Mouse (Mus musculus) hindbrain, embryonic 14.5 days (tissue): ENCODE data around the gene Katnbl1. TPM values are rescaled to one million over a fixed set of nuclear protein-coding genes. Genes with fewer than 3 reads are reported as not detected.
"Not testable (repeated sequence)": the region's sequence is repeated elsewhere in the genome, so short reads cannot be mapped to it uniquely, and the experiment has no call there.

ENCODE experiments used
- ATAC-seq: fragments of 200-750 bp; cut with Nextera tagmentation; 2 replicates; pipeline ENCODE4 v1.8.0; 2017; ENCODE audit warnings: moderate number of reproducible peaks, mild to moderate bottlenecking, moderate TSS enrichment, moderate library complexity; ENCODE audit not compliant: low FRiP score
- DNase-seq: peaks from one replicate; pipeline ENCODE4 v3.0.0-alpha.2; 2015; ENCODE audit warnings: low spot score
- H3K27ac ChIP-seq: fragments of 300-500 bp; sonication (generic); 2 replicates; pipeline ENCODE4 v1.5.1; 2014; ENCODE audit warnings: mild to moderate bottlenecking, moderate library complexity
- H3K27me3 ChIP-seq: fragments of 300-500 bp; sonication (generic); 2 replicates; pipeline ENCODE4 v1.6.1; 2014; ENCODE audit warnings: mild to moderate bottlenecking, low read length, mixed read lengths; ENCODE audit not compliant: control insufficient read depth, insufficient read depth
- H3K36me3 ChIP-seq: fragments of 300-500 bp; sonication (generic); replicated peaks from 2 replicates; pipeline ENCODE4 v1.6.1; 2014; ENCODE audit not compliant: control insufficient read depth, insufficient read depth
- H3K4me1 ChIP-seq: fragments of 300-500 bp; sonication (generic); replicated peaks from 2 replicates; pipeline ENCODE4 v1.6.1; 2014; ENCODE audit warnings: antibody characterized with exemption, low read length, mixed read lengths; ENCODE audit not compliant: control insufficient read depth, insufficient read depth
- H3K4me2 ChIP-seq: fragments of 300-500 bp; sonication (generic); replicated peaks from 2 replicates; pipeline ENCODE4 v1.6.1; 2014; ENCODE audit warnings: mild to moderate bottlenecking, moderate library complexity
- H3K4me3 ChIP-seq: fragments of 300-500 bp; sonication (generic); replicated peaks from 2 replicates; pipeline ENCODE4 v1.5.1; 2014; ENCODE audit warnings: mild to moderate bottlenecking, low read length
- H3K9ac ChIP-seq: fragments of 300-500 bp; sonication (generic); 2 replicates; pipeline ENCODE4 v1.6.1; 2014
- H3K9me3 ChIP-seq: fragments of 300-500 bp; sonication (generic); 2 replicates; pipeline ENCODE4 v1.6.1; 2016; ENCODE audit warnings: low read length; ENCODE audit not compliant: control insufficient read depth
- WGBS: fragments of 180-500 bp; shearing (Covaris S2); extraction: QIAGEN DNeasy Blood & Tissue Kit; methylation state at CpG from one replicate; pipeline ENCODE4 v1.1.7; 2014; 5-methylcytosine and 5-hydroxymethylcytosine counted together
- polyA plus RNA-seq: library from polyadenylated mRNA; unstranded; fragments of >200 nt; fragmentation: Nextera tagmentation; extraction: Ambion mirVana; gene quantifications from 2 replicates; pipeline ENCODE4 v1.2.1, GENCODE M21; 2014

The Katnbl1 gene
- polyA plus RNA-seq, 1 experiment from 2014 or later, result 36.2 TPM

DNA sequence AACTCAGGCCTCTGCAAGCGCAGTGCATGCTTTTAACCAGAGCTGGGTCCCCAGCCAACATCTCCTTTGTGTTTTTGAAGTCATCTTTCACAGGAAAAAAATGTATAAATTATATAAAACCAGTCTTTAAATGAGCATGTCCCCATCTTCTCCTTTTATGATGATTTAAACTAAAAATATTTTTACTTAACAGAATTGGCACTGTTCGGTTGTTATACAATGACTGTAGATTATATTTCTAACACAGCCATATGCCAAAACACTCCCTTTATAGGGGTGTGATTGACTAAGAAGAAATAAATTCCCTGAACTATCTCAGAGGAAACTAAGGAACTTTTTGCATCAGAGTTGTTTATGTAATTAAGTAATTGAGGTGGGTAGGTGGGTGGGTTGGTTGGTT, 53.5 kb downstream of the Katnbl1 start:
- Histone ChIP-seq H3K9ac (no peak overlapping the region), H3K27me3 (no peaks in the 10 kb centered on the region), H3K36me3 (no peaks in the 10 kb centered on the region), H3K4me2 (no peak overlapping the region), H3K9me3 (no peaks in the 10 kb centered on the region), H3K27ac (no peak overlapping the region), H3K4me3 (no peak overlapping the region), H3K4me1 (no peaks in the 10 kb centered on the region)
- no peak for DNase-seq
- 88% methylated on average over 2 of the region's 2 CpGs for WGBS
- ATAC-seq, result no peak

DNA sequence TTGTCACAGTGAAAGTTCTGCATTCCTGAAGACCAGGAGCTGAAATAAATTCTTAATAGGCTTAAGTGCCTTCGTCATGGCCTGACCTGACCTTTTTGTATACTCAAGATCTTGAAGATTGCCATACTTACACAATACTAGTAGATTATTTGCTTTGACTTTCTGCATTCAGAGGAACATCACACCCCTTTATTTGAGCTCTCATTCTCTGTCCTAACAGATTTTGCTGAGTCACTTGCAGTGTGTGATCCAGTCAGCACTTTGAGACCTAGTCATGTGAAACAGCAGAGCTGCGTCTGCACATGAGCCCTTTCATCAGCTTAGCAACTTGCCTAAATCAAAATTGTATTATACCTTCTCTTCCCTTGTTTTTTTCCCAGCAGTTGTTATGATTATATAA, 54.3 kb downstream of the Katnbl1 start:
- no peak overlapping the region for H3K4me3 ChIP-seq
- no peak overlapping the region for H3K9ac ChIP-seq
- 70% methylated on average over 2 of the region's 2 CpGs for WGBS
- H3K36me3 ChIP-seq, result no peaks in the 10 kb centered on the region
- H3K27ac ChIP-seq, result no peak overlapping the region
- H3K9me3 ChIP-seq, result no peaks in the 10 kb centered on the region
- H3K4me2 ChIP-seq, result no peak overlapping the region
- ATAC-seq (no peak), DNase-seq (no peak)
- no peaks in the 10 kb centered on the region for H3K27me3 ChIP-seq
- no peaks in the 10 kb centered on the region for H3K4me1 ChIP-seq

DNA sequence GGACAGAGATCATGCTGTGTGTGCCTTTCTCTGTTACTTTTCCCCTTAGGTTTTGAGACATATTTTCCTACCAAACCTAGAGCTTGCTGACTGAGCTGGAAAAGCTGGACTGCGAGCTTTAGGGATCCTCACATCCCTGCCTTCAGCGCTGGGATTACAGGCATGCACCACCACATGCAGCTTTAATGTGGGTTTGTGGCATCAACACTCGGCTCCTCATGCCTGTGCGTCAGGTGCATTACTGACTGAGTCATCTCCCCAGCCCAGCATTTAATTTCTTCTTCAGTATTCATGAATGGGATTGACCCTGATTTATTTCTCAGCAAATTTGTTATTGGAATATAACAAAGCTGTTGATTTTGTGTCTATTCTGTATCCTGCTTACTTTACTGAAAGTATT, 57.3 kb downstream of the Katnbl1 start:
- no peak overlapping the region for H3K9ac ChIP-seq
- H3K9me3 ChIP-seq, result no peaks in the 10 kb centered on the region
- H3K27ac ChIP-seq, result no peak overlapping the region
- no peaks in the 10 kb centered on the region for H3K4me1 ChIP-seq
- DNase-seq (no peak), ATAC-seq (no peak)
- no peaks in the 10 kb centered on the region for H3K36me3 ChIP-seq
- H3K4me2 ChIP-seq, result no peak overlapping the region
- no peaks in the 10 kb centered on the region for H3K27me3 ChIP-seq
- 81% methylated on average over 4 of the region's 4 CpGs for WGBS
- no peak overlapping the region for H3K4me3 ChIP-seq

GRCm38 (mm10) chr2:112437589-112437988, 58.6 kb downstream of the Katnbl1 start:
- H3K27me3 ChIP-seq, result no peaks in the 10 kb centered on the region
- DNase-seq (no peak), ATAC-seq (no peak)
- no peak overlapping the region for H3K4me2 ChIP-seq
- H3K9ac ChIP-seq, result no peak overlapping the region
- H3K36me3 ChIP-seq, result no peaks in the 10 kb centered on the region
- H3K4me1 ChIP-seq, result no peaks in the 10 kb centered on the region
- 92% methylated on average over 2 of the region's 2 CpGs for WGBS
- no peak overlapping the region for H3K4me3 ChIP-seq
- no peaks in the 10 kb centered on the region for H3K9me3 ChIP-seq
- no peak overlapping the region for H3K27ac ChIP-seq

DNA sequence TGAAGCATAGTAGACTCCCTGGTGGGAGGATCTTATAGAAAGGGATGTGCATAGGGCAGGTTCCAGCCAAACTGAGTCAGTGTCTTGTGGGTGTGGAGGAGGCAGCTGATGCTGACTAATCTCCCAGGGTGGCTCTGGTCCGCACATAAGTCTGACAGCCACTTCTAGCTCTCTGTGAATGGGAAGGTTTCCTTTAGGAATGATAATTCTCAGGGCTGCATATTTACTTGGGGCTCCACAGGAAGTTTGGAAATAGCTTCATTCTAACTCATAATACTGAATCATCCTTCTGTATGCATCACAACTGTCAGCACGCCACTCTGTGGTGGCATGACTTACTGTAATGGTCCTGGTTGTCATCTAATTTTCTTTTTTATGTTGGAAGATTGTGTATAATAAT, 64.5 kb downstream of the Katnbl1 start:
- H3K4me3 ChIP-seq, result no peak overlapping the region
- no peaks in the 10 kb centered on the region for H3K27me3 ChIP-seq
- no peak overlapping the region for H3K27ac ChIP-seq
- no peak for ATAC-seq
- H3K4me1 ChIP-seq, result no peaks in the 10 kb centered on the region
- no peak overlapping the region for H3K4me2 ChIP-seq
- no peaks in the 10 kb centered on the region for H3K36me3 ChIP-seq
- H3K9me3 ChIP-seq, result no peaks in the 10 kb centered on the region
- no peak for DNase-seq
- WGBS, result 75% methylated on average over 2 of the region's 2 CpGs
- no peak overlapping the region for H3K9ac ChIP-seq

DNA sequence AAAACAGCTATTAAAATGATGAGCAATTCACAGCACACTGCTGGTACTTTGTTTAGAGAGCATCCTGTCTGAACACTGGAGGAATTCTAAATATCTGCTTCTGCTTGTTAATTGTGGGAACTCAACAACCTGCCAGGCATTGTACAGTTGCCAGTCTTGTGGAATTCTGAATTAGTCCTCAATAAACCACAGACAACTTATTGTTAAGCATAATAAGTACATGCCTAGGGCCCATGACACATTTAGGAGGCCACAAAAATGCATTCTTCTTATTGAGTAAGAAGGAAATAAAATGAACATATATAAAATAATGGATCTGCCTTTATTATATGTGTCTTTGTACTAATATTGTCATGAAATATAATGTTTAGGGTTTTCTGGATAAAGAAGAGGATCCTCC, 66.5 kb downstream of the Katnbl1 start:
- Histone ChIP-seq H3K9me3 (no peaks in the 10 kb centered on the region), H3K27ac (no peak overlapping the region), H3K4me3 (no peak overlapping the region), H3K36me3 (no peaks in the 10 kb centered on the region), H3K9ac (no peak overlapping the region), H3K4me2 (no peak overlapping the region), H3K4me1 (no peaks in the 10 kb centered on the region), H3K27me3 (no peaks in the 10 kb centered on the region)
- ATAC-seq, result no peak
- no peak for DNase-seq

DNA sequence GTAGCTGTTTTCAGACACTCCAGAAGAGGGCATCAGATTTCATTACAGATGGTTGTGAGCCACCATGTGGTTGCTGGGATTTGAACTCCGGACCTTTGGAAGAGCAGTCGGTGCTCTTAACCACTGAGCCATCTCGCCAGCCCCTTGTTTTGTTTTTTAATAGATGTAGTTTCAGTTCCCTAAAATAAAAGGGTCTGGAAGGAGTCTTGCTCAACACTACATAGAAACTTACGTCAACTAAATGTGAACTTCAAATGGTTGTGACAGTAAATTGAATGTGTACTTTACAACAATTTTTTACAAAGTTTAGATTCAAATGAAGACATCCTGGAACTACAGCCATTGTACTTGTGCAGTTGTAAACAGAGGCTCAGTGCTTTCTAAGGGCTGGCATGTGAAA, 69.0 kb downstream of the Katnbl1 start:
- not testable (repeated sequence) for H3K9ac ChIP-seq, H3K4me1 ChIP-seq, ATAC-seq, H3K27me3 ChIP-seq, DNase-seq, H3K4me3 ChIP-seq, H3K27ac ChIP-seq, H3K9me3 ChIP-seq, H3K4me2 ChIP-seq, H3K36me3 ChIP-seq
- WGBS, result 79% methylated on average over 4 of the region's 4 CpGs

DNA sequence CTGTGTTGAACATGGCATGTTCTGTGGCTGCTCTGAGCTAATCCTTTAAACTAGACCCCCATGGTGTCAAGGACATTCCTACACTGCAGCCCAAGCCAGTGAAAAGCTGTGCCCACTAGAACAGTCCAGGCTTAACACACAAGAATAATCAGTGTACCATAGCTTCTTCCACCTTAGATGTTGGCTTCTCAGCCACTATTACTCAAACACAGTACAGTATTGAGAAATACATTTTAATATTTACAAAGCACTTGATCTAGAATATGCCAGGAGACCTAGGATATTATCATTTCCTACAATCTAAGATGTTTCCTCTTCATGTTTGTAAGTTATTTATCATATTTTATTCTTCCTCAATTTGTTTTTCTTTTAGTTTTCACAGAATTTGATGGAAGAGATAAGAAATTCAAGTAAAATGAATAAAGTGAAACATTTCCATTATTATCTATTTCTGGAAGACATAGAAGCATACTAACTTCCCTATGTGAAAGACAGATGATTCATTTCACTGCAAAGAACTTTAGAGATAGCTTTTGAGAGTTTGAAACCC, 69.6 kb downstream of the Katnbl1 start:
- no peaks in the 10 kb centered on the region for H3K9me3 ChIP-seq
- H3K27me3 ChIP-seq, result no peaks in the 10 kb centered on the region
- no peaks in the 10 kb centered on the region for H3K36me3 ChIP-seq
- DNase-seq, result no peak
- H3K9ac ChIP-seq, result no peak overlapping the region
- no peaks in the 10 kb centered on the region for H3K4me1 ChIP-seq
- H3K27ac ChIP-seq, result no peak overlapping the region
- ATAC-seq, result no peak
- no peak overlapping the region for H3K4me3 ChIP-seq
- no peak overlapping the region for H3K4me2 ChIP-seq

- peaks cover 3% of the 10 kb centered on the region; the same call in 1 of the 2 replicates for H3K4me1 ChIP-seq
- DNase-seq (peak; percentile 28), ATAC-seq (no peak)
These were observed 70.7 kb downstream of the Katnbl1 start for GRCm38 (mm10) chr2:112449597-112450296.

DNA sequence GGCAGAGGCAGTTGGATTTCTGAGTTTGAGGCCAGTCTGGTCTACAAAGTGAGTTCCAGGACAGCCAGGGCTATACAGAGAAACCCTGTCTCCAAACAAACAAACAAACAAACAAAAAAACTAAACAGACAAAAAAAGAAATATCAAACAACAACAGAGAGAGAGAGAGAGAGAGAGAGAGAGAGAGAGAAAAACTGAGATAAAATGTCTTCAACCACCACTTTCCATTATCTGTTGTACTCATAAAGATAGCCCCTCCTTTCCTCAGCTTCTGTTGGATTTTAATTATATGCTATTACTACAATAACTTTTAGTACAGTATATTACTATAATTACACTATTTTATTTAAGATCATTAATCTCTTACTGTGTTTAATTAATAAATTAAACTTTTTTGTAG, 73.5 kb downstream of the Katnbl1 start:
- not testable (repeated sequence) for ATAC-seq

More at GRCm38 (mm10) chr2:112449597-112450296, 70.7 kb downstream of the Katnbl1 start:
- no peak overlapping the region for H3K4me3 ChIP-seq
- WGBS, result 32% methylated on average over 4 of the region's 4 CpGs
- no peaks in the 10 kb centered on the region for H3K9me3 ChIP-seq
- no peaks in the 10 kb centered on the region for H3K27me3 ChIP-seq
- H3K9ac ChIP-seq, result no peak overlapping the region
- H3K36me3 ChIP-seq, result no peaks in the 10 kb centered on the region
- no peak overlapping the region for H3K4me2 ChIP-seq
- H3K27ac ChIP-seq, result no peak overlapping the region

More for the DNA sequence above, 73.5 kb downstream of the Katnbl1 start:
- H3K36me3 ChIP-seq, DNase-seq, H3K27me3 ChIP-seq, H3K4me2 ChIP-seq, H3K4me3 ChIP-seq, H3K9me3 ChIP-seq, H3K27ac ChIP-seq, H3K9ac ChIP-seq: not testable (repeated sequence)
- peaks cover 13% of the 10 kb centered on the region; the same call in 1 of the 2 replicates for H3K4me1 ChIP-seq
